Mouse (Mus musculus): ENCODE measurements around the gene Odaph. TPM values are rescaled to one million over a fixed set of nuclear protein-coding genes. Genes with fewer than 3 reads are reported as not detected.

Gene Odaph
- polyA plus RNA-seq, 1 experiment: 0.22 TPM

DNA sequence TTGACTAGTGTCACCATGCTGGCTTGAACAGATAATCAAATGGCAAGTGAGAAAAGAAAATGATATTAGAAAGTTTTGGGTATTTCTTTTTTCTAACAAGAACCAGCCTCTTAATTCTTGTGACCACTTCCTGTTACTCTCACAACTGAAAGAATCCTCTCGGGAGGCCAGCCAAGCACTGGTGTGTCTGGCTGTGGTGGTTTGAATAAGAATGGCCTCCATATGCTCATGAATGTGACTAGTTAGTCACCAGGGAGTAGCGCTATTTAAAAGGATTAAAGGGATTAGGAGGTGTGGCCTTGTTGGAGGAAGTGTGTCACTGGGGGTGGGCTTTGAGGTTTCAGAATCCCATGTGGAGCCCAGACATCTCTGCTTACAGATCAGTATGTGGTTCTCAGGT is 1.6 kb upstream of the Odaph start:
- WGBS: 44% methylated on average over 2 of the region's 2 CpGs
- no peak overlapping the region for H3K4me3 ChIP-seq (ENCODE audit: extremely low read depth, insufficient read depth, insufficient read length)

DNA sequence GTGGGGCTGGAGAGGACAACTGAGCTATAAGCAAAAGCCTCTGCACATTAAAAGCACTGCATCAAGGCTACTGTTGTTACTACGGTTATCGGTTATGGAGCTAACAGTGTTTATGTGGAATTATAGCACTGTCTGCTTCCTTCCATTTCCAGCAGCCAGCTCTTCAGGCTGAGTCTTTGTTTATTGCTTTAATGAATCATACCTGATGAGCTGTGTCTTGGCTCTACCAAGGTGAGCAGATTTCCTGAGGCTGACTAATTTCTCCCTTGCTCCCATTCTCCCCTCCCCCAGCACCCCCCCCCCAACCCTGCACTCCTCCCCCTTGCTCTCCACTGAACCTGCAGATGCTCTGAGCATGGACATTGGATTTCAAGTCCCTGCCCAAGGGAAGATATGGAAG is 524 bp downstream of the Odaph start:
- Histone ChIP-seq H3K4me3 (ENCODE audit: extremely low read depth, insufficient read depth, insufficient read length) (no peak overlapping the region), H3K27ac (ENCODE audit: insufficient read depth, low read length) (no peak overlapping the region), H3K27me3 (ENCODE audit: control insufficient read depth, insufficient read depth, low read length) (no peaks in the 10 kb centered on the region), H3K4me1 (ENCODE audit: control insufficient read depth, insufficient read depth, insufficient read length) (peaks cover 9% of the 10 kb centered on the region; the same call in 1 of the 2 replicates), H3K36me3 (ENCODE audit: control insufficient read depth, insufficient read depth, low read length) (no peaks in the 10 kb centered on the region)
- 97% methylated on average over 2 of the region's 2 CpGs for WGBS
- TF ChIP-seq CTCF (IDR thresholded peaks at IDR 0.05; ENCODE audit: extremely low read depth, insufficient read depth, insufficient read length, insufficient replicate concordance) (no peak), POLR2A (IDR thresholded peaks at IDR 0.05; ENCODE audit: low read depth, low read length) (no peak)
- DNase-seq (ENCODE audit: low read depth in 1 of 2, low spot score in 2 of 2): no peak

More for the DNA sequence above, 1.6 kb upstream of the Odaph start:
- no peak for DNase-seq (ENCODE audit: low read depth in 1 of 2, low spot score in 2 of 2)
- no peak overlapping the region for H3K27ac ChIP-seq (ENCODE audit: insufficient read depth, low read length)
- no peaks in the 10 kb centered on the region for H3K36me3 ChIP-seq (ENCODE audit: control insufficient read depth, insufficient read depth, low read length)
- TF ChIP-seq POLR2A (IDR thresholded peaks at IDR 0.05; ENCODE audit: low read depth, low read length) (no peak), CTCF (IDR thresholded peaks at IDR 0.05; ENCODE audit: extremely low read depth, insufficient read depth, insufficient read length, insufficient replicate concordance) (no peak)
- peaks cover under 1% of the 10 kb centered on the region; the same call in 1 of the 2 replicates for H3K4me1 ChIP-seq (ENCODE audit: control insufficient read depth, insufficient read depth, insufficient read length)
- no peaks in the 10 kb centered on the region for H3K27me3 ChIP-seq (ENCODE audit: control insufficient read depth, insufficient read depth, low read length)

DNA sequence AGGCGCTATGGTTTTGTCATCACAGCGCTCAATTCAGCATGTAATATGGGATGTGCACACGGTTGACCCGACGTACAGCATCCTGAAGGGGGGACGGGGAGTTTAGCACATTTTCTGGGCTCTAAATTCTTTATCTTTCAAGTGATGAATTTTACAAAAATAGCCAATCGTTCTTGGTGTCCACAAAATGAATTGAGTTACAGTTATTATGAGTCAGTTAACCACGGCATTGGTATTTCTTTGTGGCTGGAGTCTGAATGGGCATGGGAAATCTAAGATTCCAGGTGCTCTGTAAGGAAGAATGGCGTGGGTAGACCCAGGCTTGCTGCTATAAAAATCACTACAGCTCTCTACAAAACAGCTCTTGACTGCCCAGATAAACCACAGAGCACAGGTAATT is 2.0 kb downstream of the Odaph start:
- H3K4me3 ChIP-seq (ENCODE audit: extremely low read depth, insufficient read depth, insufficient read length): no peak overlapping the region
- no peak for DNase-seq (ENCODE audit: low read depth in 1 of 2, low spot score in 2 of 2)
- no peaks in the 10 kb centered on the region for H3K36me3 ChIP-seq (ENCODE audit: control insufficient read depth, insufficient read depth, low read length)
- peaks cover 9% of the 10 kb centered on the region; the same call in 1 of the 2 replicates for H3K4me1 ChIP-seq (ENCODE audit: control insufficient read depth, insufficient read depth, insufficient read length)
- H3K27me3 ChIP-seq (ENCODE audit: control insufficient read depth, insufficient read depth, low read length): no peaks in the 10 kb centered on the region
- TF ChIP-seq CTCF (IDR thresholded peaks at IDR 0.05; ENCODE audit: extremely low read depth, insufficient read depth, insufficient read length, insufficient replicate concordance) (no peak), POLR2A (IDR thresholded peaks at IDR 0.05; ENCODE audit: low read depth, low read length) (no peak)
- H3K27ac ChIP-seq (ENCODE audit: insufficient read depth, low read length): no peak overlapping the region
- WGBS: 89% methylated on average over 9 of the region's 9 CpGs

DNA sequence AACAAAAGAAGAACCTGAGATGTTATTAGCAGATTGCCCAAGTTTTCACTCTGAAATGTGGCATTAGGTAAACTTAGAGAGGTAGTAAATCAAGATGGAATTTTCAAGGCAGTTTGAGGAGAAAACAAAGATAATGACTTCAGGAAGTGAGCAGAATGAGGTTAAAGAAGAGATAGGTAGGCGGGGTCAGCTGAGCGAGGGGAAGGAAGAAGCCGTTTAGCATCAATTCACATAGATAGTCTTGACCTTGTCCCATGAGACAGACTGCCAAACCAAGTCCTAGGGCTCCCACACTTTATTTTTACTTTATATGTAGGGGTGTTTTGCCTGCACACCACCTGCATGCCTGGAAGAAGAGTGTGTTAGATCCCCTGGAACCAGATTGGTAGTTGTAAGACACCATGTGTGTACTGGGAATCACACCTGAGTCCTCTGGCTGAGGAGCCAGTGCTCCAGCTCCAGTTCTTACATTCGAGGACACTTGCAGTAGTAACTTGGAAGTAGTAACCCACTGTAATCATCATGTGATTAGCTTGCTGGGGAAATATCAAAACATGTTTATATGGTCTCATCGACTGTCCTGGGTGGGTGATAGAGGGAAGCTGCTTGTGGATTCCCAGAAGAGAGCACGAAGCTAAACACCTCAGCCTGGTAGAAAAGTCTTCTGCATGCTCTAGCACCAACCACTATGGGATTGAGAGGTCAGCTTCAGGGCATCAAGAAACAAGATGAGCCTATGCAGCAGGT is 4.1 kb downstream of the Odaph start:
- peak in 1 of 2 experiments; percentile 47 for DNase-seq (ENCODE audit: low read depth in 1 of 2, low spot score in 2 of 2)
- Histone ChIP-seq H3K36me3 (ENCODE audit: control insufficient read depth, insufficient read depth, low read length) (no peaks in the 10 kb centered on the region), H3K27ac (ENCODE audit: insufficient read depth, low read length) (peak overlapping the region; percentile 6; the same call in 1 of the 2 replicates), H3K4me1 (ENCODE audit: control insufficient read depth, insufficient read depth, insufficient read length) (peaks cover 9% of the 10 kb centered on the region; the same call in 1 of the 2 replicates), H3K4me3 (ENCODE audit: extremely low read depth, insufficient read depth, insufficient read length) (no peak overlapping the region), H3K27me3 (ENCODE audit: control insufficient read depth, insufficient read depth, low read length) (no peaks in the 10 kb centered on the region)
- TF ChIP-seq POLR2A (IDR thresholded peaks at IDR 0.05; ENCODE audit: low read depth, low read length) (no peak), CTCF (IDR thresholded peaks at IDR 0.05; ENCODE audit: extremely low read depth, insufficient read depth, insufficient read length, insufficient replicate concordance) (no peak)
- WGBS: 48% methylated on average over 6 of the region's 6 CpGs

DNA sequence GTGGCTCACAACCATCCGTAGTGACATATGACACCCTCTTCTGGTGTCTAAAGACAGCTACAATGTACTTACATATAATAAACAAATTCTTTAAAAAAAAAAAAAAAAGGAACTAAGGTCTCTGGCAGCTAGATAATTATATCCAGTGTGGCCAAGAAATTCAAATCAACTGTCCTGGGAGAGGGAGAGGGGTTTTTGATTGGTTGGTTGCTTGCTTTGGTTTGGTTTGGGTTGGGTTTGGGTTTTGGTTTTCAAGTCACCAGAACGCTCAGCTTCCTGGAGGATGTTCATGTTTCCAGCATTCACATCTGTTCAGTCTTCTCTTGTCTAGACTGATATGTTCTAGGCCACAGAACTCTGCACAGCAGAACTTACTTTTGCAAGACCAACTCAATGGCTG is 5.8 kb downstream of the Odaph start:
- TF ChIP-seq POLR2A (IDR thresholded peaks at IDR 0.05; ENCODE audit: low read depth, low read length): no peak
- no peak for TF ChIP-seq CTCF (IDR thresholded peaks at IDR 0.05; ENCODE audit: extremely low read depth, insufficient read depth, insufficient read length, insufficient replicate concordance)

DNA sequence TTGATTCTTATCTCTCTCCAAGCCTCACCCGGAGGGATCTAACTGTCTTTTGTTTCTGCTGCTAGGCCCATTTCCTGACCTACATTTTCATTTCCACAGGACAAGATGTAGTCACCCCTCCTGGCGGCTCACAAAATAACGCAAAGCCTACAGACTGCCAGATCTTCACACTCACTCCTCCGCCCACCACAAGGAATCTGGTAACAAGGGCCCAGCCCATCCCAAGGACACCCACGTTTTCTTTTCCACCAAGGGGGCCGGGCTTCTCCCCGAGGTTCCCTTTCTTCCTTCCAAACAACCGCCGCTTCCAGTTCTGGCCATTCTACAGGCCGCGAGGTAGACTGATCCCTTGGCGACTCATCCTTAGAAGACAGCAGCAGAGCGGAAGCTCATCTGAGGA is 7.3 kb downstream of the Odaph start:
- Histone ChIP-seq H3K36me3 (ENCODE audit: control insufficient read depth, insufficient read depth, low read length) (no peaks in the 10 kb centered on the region), H3K4me3 (ENCODE audit: extremely low read depth, insufficient read depth, insufficient read length) (no peak overlapping the region), H3K27me3 (ENCODE audit: control insufficient read depth, insufficient read depth, low read length) (no peaks in the 10 kb centered on the region), H3K27ac (ENCODE audit: insufficient read depth, low read length) (no peak overlapping the region), H3K4me1 (ENCODE audit: control insufficient read depth, insufficient read depth, insufficient read length) (peaks cover 9% of the 10 kb centered on the region; the same call in 1 of the 2 replicates)
- 83% methylated on average over 13 of the region's 13 CpGs for WGBS
- TF ChIP-seq POLR2A (IDR thresholded peaks at IDR 0.05; ENCODE audit: low read depth, low read length): no peak
- TF ChIP-seq CTCF (IDR thresholded peaks at IDR 0.05; ENCODE audit: extremely low read depth, insufficient read depth, insufficient read length, insufficient replicate concordance): no peak
- DNase-seq (ENCODE audit: low read depth in 1 of 2, low spot score in 2 of 2): no peak

More for the DNA sequence above, 5.8 kb downstream of the Odaph start:
- no peak for DNase-seq (ENCODE audit: low read depth in 1 of 2, low spot score in 2 of 2)
- no peaks in the 10 kb centered on the region for H3K27me3 ChIP-seq (ENCODE audit: control insufficient read depth, insufficient read depth, low read length)
- 55% methylated on average over 2 of the region's 2 CpGs for WGBS
- peaks cover 9% of the 10 kb centered on the region; the same call in 1 of the 2 replicates for H3K4me1 ChIP-seq (ENCODE audit: control insufficient read depth, insufficient read depth, insufficient read length)
- H3K36me3 ChIP-seq (ENCODE audit: control insufficient read depth, insufficient read depth, low read length): no peaks in the 10 kb centered on the region
- H3K4me3 ChIP-seq (ENCODE audit: extremely low read depth, insufficient read depth, insufficient read length): no peak overlapping the region
- H3K27ac ChIP-seq (ENCODE audit: insufficient read depth, low read length): no peak overlapping the region

DNA sequence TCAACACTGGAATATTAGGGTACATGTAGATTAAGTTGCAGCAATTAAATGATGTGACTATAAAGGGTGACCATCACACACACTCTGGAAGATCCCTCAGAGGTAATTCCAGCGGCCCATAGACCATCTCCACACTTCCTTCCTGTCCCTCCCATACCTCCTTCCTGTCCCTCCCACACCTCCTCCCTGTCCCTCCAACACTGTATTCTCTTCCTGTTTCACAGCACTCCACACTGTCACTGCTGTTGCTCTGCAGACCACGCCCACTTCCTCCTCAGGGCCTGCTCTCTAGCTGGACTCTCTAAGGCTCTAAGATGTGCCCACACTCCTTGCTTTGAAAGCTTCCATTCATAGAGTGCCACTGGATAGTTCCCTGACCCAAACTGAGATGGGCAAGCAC is 13.5 kb downstream of the Odaph start:
- no peaks in the 10 kb centered on the region for H3K4me1 ChIP-seq (ENCODE audit: control insufficient read depth, insufficient read depth, insufficient read length)
- no peak overlapping the region for H3K4me3 ChIP-seq (ENCODE audit: extremely low read depth, insufficient read depth, insufficient read length)
- DNase-seq (ENCODE audit: low read depth in 1 of 2, low spot score in 2 of 2): peak; percentile 15 to 67
- TF ChIP-seq POLR2A (IDR thresholded peaks at IDR 0.05; ENCODE audit: low read depth, low read length) (no peak), CTCF (IDR thresholded peaks at IDR 0.05; ENCODE audit: extremely low read depth, insufficient read depth, insufficient read length, insufficient replicate concordance) (no peak)
- WGBS: 26% methylated on average over 2 of the region's 2 CpGs
- H3K36me3 ChIP-seq (ENCODE audit: control insufficient read depth, insufficient read depth, low read length): no peaks in the 10 kb centered on the region
- H3K27me3 ChIP-seq (ENCODE audit: control insufficient read depth, insufficient read depth, low read length): no peaks in the 10 kb centered on the region
- H3K27ac ChIP-seq (ENCODE audit: insufficient read depth, low read length): no peak overlapping the region

Measured in spleen, adult 2 months (tissue).